Comparison of ENCODE assay signal across 22 mouse cellular contexts in genomic region chr17:85291601-85292000, GRCm38 (mm10).
A peak's percentile ranks its signal among the peaks of the same experiment; 100 is the strongest.
DNase-seq lines count a peak whose midpoint lies in the region; ATAC-seq and TF ChIP-seq lines count a peak whose summit lies in the region.
"Had no signal": no experiment of that assay in that cellular context is flagged by ENCODE, and none has a peak within 500 bp of the region (broad histone marks: within the 10 kb centered on the region; RNA-seq: fewer than 3 reads in every experiment).

No protein-coding gene starts in this region.

- ATAC-seq in cerebellum, adult (ENCODE audit: insufficient number of reproducible peaks, low FRiP score, low TSS enrichment): no peak
- ATAC-seq in midbrain, embryonic 13.5 days: no peak
- ATAC-seq in liver, postnatal 0 days: no peak
- ATAC-seq: CD4-positive, CD25-positive, alpha-beta regulatory T cell, adult 4 months; forebrain, embryonic 16.5 days; hindbrain, embryonic 16.5 days; inflammation-experienced regulatory T-cells, adult 6 months; intestine, postnatal 0 days had no signal

- no peak for TF ChIP-seq CTCF in liver, postnatal 0 days (IDR thresholded peaks at IDR 0.05; ENCODE audit: low read depth)

- H3K4me3 ChIP-seq in midbrain, embryonic 13.5 days (replicated peaks): no peak overlapping the region
- H3K4me3 ChIP-seq in liver, postnatal 0 days (ENCODE audit: low read depth, low read length): no peak overlapping the region
- H3K4me3 ChIP-seq: embryonic facial prominence, embryonic 12.5 days; heart, embryonic 13.5 days; hindbrain, embryonic 12.5 days had no signal

- H3K36me3 ChIP-seq in midbrain, embryonic 13.5 days: no peaks in the 10 kb centered on the region
- no peaks in the 10 kb centered on the region for H3K36me3 ChIP-seq in liver, postnatal 0 days (replicated peaks; ENCODE audit: insufficient read depth, low read length)
- H3K36me3 ChIP-seq: embryonic facial prominence, embryonic 12.5 days; G1E; heart, embryonic 13.5 days; hindbrain, embryonic 12.5 days had no signal

- TF ChIP-seq EP300 in liver, postnatal 0 days (IDR thresholded peaks at IDR 0.05; ENCODE audit: low read depth): no peak

- WGBS in midbrain, embryonic 13.5 days: 93% methylated on average over 5 of the region's 5 CpGs
- 85% methylated on average over 5 of the region's 5 CpGs for WGBS in liver, postnatal 0 days (ENCODE audit: insufficient replicate concordance)

- H3K9me3 ChIP-seq in midbrain, embryonic 13.5 days: no peaks in the 10 kb centered on the region; the same call in 1 of the 2 replicates
- peaks cover 3% of the 10 kb centered on the region; the same call in 1 of the 2 replicates for H3K9me3 ChIP-seq in liver, postnatal 0 days (ENCODE audit: low read length)
- H3K9me3 ChIP-seq: hindbrain, embryonic 12.5 days had no signal

- H3K27ac ChIP-seq in midbrain, embryonic 13.5 days: no peak overlapping the region
- H3K27ac ChIP-seq in liver, postnatal 0 days (ENCODE audit: low read depth): no peak overlapping the region
- H3K27ac ChIP-seq: embryonic facial prominence, embryonic 12.5 days; heart, embryonic 13.5 days; hindbrain, embryonic 12.5 days had no signal

- peak; percentile 45 for DNase-seq in cerebellum, adult 11 months
- peak; percentile 58 for DNase-seq in brain, adult 2 months (ENCODE audit: low read depth, low spot score)
- DNase-seq in cerebellum, adult 8-10 months: peak; percentile 50
- peak; percentile 74 to 77 for DNase-seq in cerebellum, postnatal 14 days
- DNase-seq in right cerebral cortex, postnatal 14 days: no peak
- no peak for DNase-seq in liver, postnatal 0 days
- DNase-seq: adrenal gland, postnatal 10 days; B cell, adult 2 months; gastrocnemius, postnatal 36 days; heart, adult 11 months; heart, postnatal 36 days had no signal

- no peaks in the 10 kb centered on the region for H3K27me3 ChIP-seq in midbrain, embryonic 13.5 days
- H3K27me3 ChIP-seq in liver, postnatal 0 days (ENCODE audit: insufficient read depth, low read length): no peaks in the 10 kb centered on the region
- H3K27me3 ChIP-seq: embryonic facial prominence, embryonic 12.5 days; heart, embryonic 13.5 days; hindbrain, embryonic 12.5 days had no signal

- H3K4me1 ChIP-seq in midbrain, embryonic 13.5 days (replicated peaks): peaks cover 9% of the 10 kb centered on the region; the same call in 1 of the 2 replicates
- H3K4me1 ChIP-seq in liver, postnatal 0 days (ENCODE audit: insufficient read depth): no peaks in the 10 kb centered on the region
- H3K4me1 ChIP-seq: hindbrain, embryonic 12.5 days had no signal

- H3K9ac ChIP-seq in midbrain, embryonic 13.5 days (replicated peaks): no peak overlapping the region
- no peak overlapping the region for H3K9ac ChIP-seq in liver, postnatal 0 days (replicated peaks)
- H3K9ac ChIP-seq: embryonic facial prominence, embryonic 12.5 days; heart, embryonic 13.5 days; hindbrain, embryonic 12.5 days had no signal

- H3K4me2 ChIP-seq in midbrain, embryonic 13.5 days (replicated peaks): no peak overlapping the region
- H3K4me2 ChIP-seq in liver, postnatal 0 days (ENCODE audit: low read depth, low read length): no peak overlapping the region
- H3K4me2 ChIP-seq: embryonic facial prominence, embryonic 12.5 days; heart, embryonic 13.5 days; hindbrain, embryonic 12.5 days had no signal

Comparison
In these comparisons a context has a peak if more than half of its experiments do, and no peak if none do; other contexts are left out.
1. DNase-seq: peak in cerebellum, adult 11 months (single experiment), brain, adult 2 months (single experiment), cerebellum, adult 8-10 months (single experiment) and cerebellum, postnatal 14 days (2 of 2); none in right cerebral cortex, postnatal 14 days (single experiment) and liver, postnatal 0 days (single experiment).